Mouse (Mus musculus) heart, postnatal 0 days (tissue): ENCODE measurements at regions not wholly inside any gene's neighbourhood (a gene's known extent, or its start where the extent isn't known, plus 50 kb on each side); places are given as distances from the start of the nearest gene placed in this dataset.

ENCODE experiments used
- ATAC-seq: fragments of 200-750 bp; cut with Nextera tagmentation; 2 replicates; pipeline ENCODE4 v1.8.0; 2017; ENCODE audit warnings: low read depth, moderate number of reproducible peaks, moderate library complexity; ENCODE audit not compliant: insufficient read depth
- DNase-seq: peaks from one replicate; pipeline ENCODE4 v3.0.0-alpha.2; 2016; ENCODE audit warnings: low spot score
- H3K27ac ChIP-seq: fragments of 300-500 bp; sonication (generic); 2 replicates; pipeline ENCODE4 v1.5.1; 2014; ENCODE audit warnings: low read depth, mild to moderate bottlenecking
- H3K27me3 ChIP-seq: fragments of 300-500 bp; sonication (generic); 2 replicates; pipeline ENCODE4 v1.6.1; 2014; ENCODE audit warnings: low read length, mixed read lengths; ENCODE audit not compliant: control insufficient read depth, insufficient read depth
- H3K36me3 ChIP-seq: fragments of 300-500 bp; sonication (generic); replicated peaks from 2 replicates; pipeline ENCODE4 v1.6.1; 2014; ENCODE audit warnings: low read length, mixed read lengths; ENCODE audit not compliant: control insufficient read depth, insufficient read depth
- H3K4me1 ChIP-seq: fragments of 300-500 bp; sonication (generic); 2 replicates; pipeline ENCODE4 v1.6.1; 2014; ENCODE audit warnings: antibody characterized with exemption; ENCODE audit not compliant: control insufficient read depth, insufficient read depth
- H3K4me2 ChIP-seq: fragments of 300-500 bp; sonication (generic); 2 replicates; pipeline ENCODE4 v1.6.1; 2014; ENCODE audit warnings: low read depth, mild to moderate bottlenecking, low read length, moderate library complexity
- H3K4me3 ChIP-seq: fragments of 300-500 bp; sonication (generic); 2 replicates; pipeline ENCODE4 v1.5.1; 2014; ENCODE audit warnings: low read depth, low read length
- H3K9ac ChIP-seq: fragments of 300-500 bp; sonication (generic); replicated peaks from 2 replicates; pipeline ENCODE4 v1.6.1; 2014; ENCODE audit warnings: low read depth, low read length, mixed read lengths
- H3K9me3 ChIP-seq: fragments of 300-500 bp; sonication (generic); replicated peaks from 2 replicates; pipeline ENCODE4 v1.6.1; 2016; ENCODE audit warnings: low read length; ENCODE audit not compliant: control insufficient read depth
- CTCF ChIP-seq: IDR thresholded peaks from 2 replicates; pipeline ENCODE4 v1.5.1; 2016; ENCODE audit warnings: antibody characterized with exemption, control low read depth, low read depth
- EP300 ChIP-seq: IDR thresholded peaks from 2 replicates; pipeline ENCODE4 v1.6.1; 2016; ENCODE audit warnings: antibody characterized with exemption, low read depth
- WGBS: fragments of 180-500 bp; shearing (Covaris S2); extraction: QIAGEN DNeasy Blood & Tissue Kit; methylation state at CpG from one replicate; pipeline ENCODE4 v1.1.7; 2014; 5-methylcytosine and 5-hydroxymethylcytosine counted together

- 74% methylated on average over 10 of the region's 10 CpGs for WGBS
- TF ChIP-seq CTCF (no peak), EP300 (no peak)
These were observed 186.8 kb upstream of the Klf14 start for GRCm38 (mm10) chr6:31145687-31146086.

GRCm38 (mm10) chr6:31146779-31147178, 187.9 kb upstream of the Klf14 start:
- ATAC-seq (no peak), DNase-seq (no peak)
- H3K9me3 ChIP-seq = no peaks in the 10 kb centered on the region
- no peak for TF ChIP-seq CTCF
- TF ChIP-seq EP300 = no peak
- no peak overlapping the region for H3K9ac ChIP-seq
- no peaks in the 10 kb centered on the region for H3K27me3 ChIP-seq
- H3K4me2 ChIP-seq = no peak overlapping the region
- 71% methylated on average over 5 of the region's 5 CpGs for WGBS
- H3K27ac ChIP-seq = no peak overlapping the region
- H3K4me1 ChIP-seq = no peaks in the 10 kb centered on the region
- H3K36me3 ChIP-seq = no peaks in the 10 kb centered on the region
- no peak overlapping the region for H3K4me3 ChIP-seq

More at GRCm38 (mm10) chr6:31145687-31146086, 186.8 kb upstream of the Klf14 start:
- ATAC-seq (no peak), DNase-seq (no peak)
- no peak overlapping the region for H3K4me2 ChIP-seq
- H3K36me3 ChIP-seq = no peaks in the 10 kb centered on the region
- H3K4me1 ChIP-seq = no peaks in the 10 kb centered on the region
- no peak overlapping the region for H3K27ac ChIP-seq
- H3K27me3 ChIP-seq = no peaks in the 10 kb centered on the region
- H3K9ac ChIP-seq = no peak overlapping the region
- no peak overlapping the region for H3K4me3 ChIP-seq
- no peaks in the 10 kb centered on the region for H3K9me3 ChIP-seq

DNA sequence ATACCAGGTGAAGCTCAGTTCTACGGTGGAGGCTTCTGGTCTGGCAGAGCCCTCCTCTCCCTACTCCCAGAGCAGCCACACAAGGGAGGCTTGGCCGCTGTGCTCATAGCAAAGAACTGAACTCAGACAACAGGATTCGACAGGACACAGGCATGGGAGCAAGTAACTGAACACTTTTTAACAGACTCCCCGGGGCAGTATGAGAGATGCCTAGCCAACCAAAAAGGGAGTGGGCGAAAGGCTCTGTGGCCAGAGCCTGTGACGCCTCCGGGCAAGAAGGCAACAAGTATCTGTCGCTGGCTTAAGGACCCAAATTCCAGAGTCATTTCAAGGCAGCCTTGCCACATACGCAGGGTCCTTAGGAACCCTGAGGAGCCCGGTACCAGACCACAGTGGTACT, 188.8 kb upstream of the Klf14 start:
- no peak overlapping the region for H3K4me2 ChIP-seq
- no peak for DNase-seq
- no peaks in the 10 kb centered on the region for H3K9me3 ChIP-seq
- 79% methylated on average over 10 of the region's 10 CpGs for WGBS
- H3K4me3 ChIP-seq = no peak overlapping the region
- H3K36me3 ChIP-seq = no peaks in the 10 kb centered on the region
- H3K27me3 ChIP-seq = no peaks in the 10 kb centered on the region
- H3K9ac ChIP-seq = no peak overlapping the region
- H3K27ac ChIP-seq = no peak overlapping the region
- no peak for ATAC-seq
- no peaks in the 10 kb centered on the region for H3K4me1 ChIP-seq
- TF ChIP-seq EP300 (no peak), CTCF (no peak)

DNA sequence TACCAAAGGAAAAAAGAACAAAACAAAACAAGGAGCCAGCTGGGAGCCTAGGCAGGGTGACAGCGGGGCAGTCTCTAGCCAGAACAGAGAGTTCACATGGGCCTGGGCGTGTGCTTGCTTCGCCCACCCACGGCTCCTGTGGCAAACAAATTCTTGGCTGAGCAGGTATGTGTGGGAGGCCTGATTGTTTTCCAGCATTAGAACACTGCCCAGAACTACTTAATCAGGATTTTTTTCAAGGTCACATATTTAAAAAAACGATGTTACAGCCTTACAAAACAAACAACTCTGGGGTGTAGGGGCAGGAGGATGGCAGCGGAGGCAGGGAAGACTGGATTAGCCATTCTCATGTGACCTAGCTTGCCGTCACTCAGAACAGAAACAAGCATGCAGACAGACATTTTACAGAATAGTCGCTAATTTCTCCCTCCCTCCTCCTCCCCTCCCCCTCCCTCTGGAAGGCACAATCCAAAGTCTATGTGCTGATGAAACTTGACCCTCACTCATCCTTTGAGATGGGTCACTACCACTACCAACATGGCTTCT, 189.5 kb upstream of the Klf14 start:
- H3K36me3 ChIP-seq = no peaks in the 10 kb centered on the region
- TF ChIP-seq EP300 (no peak), CTCF (no peak)
- H3K9me3 ChIP-seq = no peaks in the 10 kb centered on the region
- DNase-seq (no peak), ATAC-seq (no peak)
- no peak overlapping the region for H3K4me2 ChIP-seq
- H3K4me1 ChIP-seq = no peaks in the 10 kb centered on the region
- H3K4me3 ChIP-seq = no peak overlapping the region
- H3K9ac ChIP-seq = no peak overlapping the region
- WGBS = 68% methylated on average over 8 of the region's 8 CpGs
- no peak overlapping the region for H3K27ac ChIP-seq
- no peaks in the 10 kb centered on the region for H3K27me3 ChIP-seq

DNA sequence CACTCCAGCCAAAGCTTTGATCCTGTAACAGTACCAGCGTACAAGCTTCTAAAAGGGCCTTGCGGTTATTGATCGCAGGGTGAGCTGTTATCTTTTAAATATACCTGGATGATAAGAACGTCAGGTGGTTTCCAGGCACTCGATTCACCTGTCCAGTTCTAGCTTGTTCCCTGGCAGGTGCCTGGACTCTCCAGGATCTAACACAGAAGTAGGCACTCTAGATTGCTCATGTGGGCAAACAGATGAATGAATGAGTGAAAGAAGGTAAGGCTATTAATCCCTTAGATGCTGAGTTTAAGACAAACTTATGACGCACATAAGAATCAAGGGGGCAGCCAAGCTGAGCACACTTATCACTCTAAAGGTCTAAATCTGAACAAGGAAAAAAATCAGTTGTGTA, 190.3 kb upstream of the Klf14 start:
- H3K4me1 ChIP-seq = no peaks in the 10 kb centered on the region
- H3K9me3 ChIP-seq = no peaks in the 10 kb centered on the region
- no peak for ATAC-seq
- DNase-seq = no peak
- no peaks in the 10 kb centered on the region for H3K27me3 ChIP-seq
- WGBS = 89% methylated on average over 6 of the region's 6 CpGs
- no peak overlapping the region for H3K4me3 ChIP-seq
- no peak overlapping the region for H3K9ac ChIP-seq
- H3K36me3 ChIP-seq = no peaks in the 10 kb centered on the region
- H3K4me2 ChIP-seq = no peak overlapping the region
- no peak for TF ChIP-seq CTCF
- no peak for TF ChIP-seq EP300
- no peak overlapping the region for H3K27ac ChIP-seq

DNA sequence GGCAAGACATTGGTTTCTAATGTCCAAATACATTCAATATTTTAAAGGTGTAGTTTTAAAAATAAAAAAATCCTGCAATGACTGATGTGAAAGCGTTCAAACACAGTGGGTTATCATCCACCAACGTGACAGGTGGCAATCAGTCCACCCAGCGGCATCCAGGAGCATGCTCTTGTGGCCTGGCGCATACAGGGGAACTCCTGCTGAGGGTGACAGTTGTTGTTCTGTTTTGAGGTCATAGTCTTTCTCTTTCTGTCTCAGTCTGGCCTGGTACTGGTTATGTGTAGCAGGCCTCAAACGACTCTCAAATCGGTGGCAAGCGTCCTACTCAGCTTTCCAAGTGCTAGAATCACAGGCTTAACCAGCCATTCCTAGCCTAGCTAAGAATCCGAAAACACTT, 191.5 kb upstream of the Klf14 start:
- H3K27ac ChIP-seq = no peak overlapping the region
- no peaks in the 10 kb centered on the region for H3K36me3 ChIP-seq
- 93% methylated on average over 8 of the region's 8 CpGs for WGBS
- no peak for TF ChIP-seq EP300
- TF ChIP-seq CTCF = no peak
- no peaks in the 10 kb centered on the region for H3K27me3 ChIP-seq
- H3K9me3 ChIP-seq = no peaks in the 10 kb centered on the region
- no peak for ATAC-seq
- no peaks in the 10 kb centered on the region for H3K4me1 ChIP-seq
- no peak overlapping the region for H3K4me2 ChIP-seq
- no peak for DNase-seq
- no peak overlapping the region for H3K4me3 ChIP-seq
- H3K9ac ChIP-seq = no peak overlapping the region
